Mouse (Mus musculus) midbrain, embryonic 10.5 days (tissue): ENCODE measurements around the gene Odf3. TPM values are rescaled to one million over a fixed set of nuclear protein-coding genes. Genes with fewer than 3 reads are reported as not detected.
"Not testable (repeated sequence)": the region's sequence is repeated elsewhere in the genome, so short reads cannot be mapped to it uniquely, and the experiment has no call there.

Experiments used
- DNase-seq: peaks from one replicate; pipeline ENCODE4 v3.0.0-alpha.2; 2017; ENCODE audit warnings: low spot score
- H3K27ac ChIP-seq: fragments of 300-500 bp; sonication (generic); replicated peaks from 2 replicates; pipeline ENCODE4 v1.5.1; 2016; ENCODE audit warnings: mild to moderate bottlenecking
- H3K27me3 ChIP-seq: fragments of 300-500 bp; sonication (generic); 2 replicates; pipeline ENCODE4 v1.6.1; 2016; ENCODE audit warnings: low read depth, mild to moderate bottlenecking; ENCODE audit not compliant: poor library complexity, severe bottlenecking
- H3K36me3 ChIP-seq: fragments of 300-500 bp; sonication (generic); 2 replicates; pipeline ENCODE4 v1.6.1; 2016; ENCODE audit warnings: mild to moderate bottlenecking, moderate library complexity
- H3K4me1 ChIP-seq: fragments of 300-500 bp; sonication (generic); 2 replicates; pipeline ENCODE4 v1.6.1; 2016
- H3K4me3 ChIP-seq: fragments of 300-500 bp; sonication (generic); 2 replicates; pipeline ENCODE4 v1.5.1; 2016; ENCODE audit warnings: mild to moderate bottlenecking, moderate library complexity
- H3K9me3 ChIP-seq: fragments of 300-500 bp; sonication (generic); replicated peaks from 2 replicates; pipeline ENCODE4 v1.6.1; 2016; ENCODE audit warnings: mild to moderate bottlenecking
- WGBS: fragments of 180-500 bp; shearing (Covaris S2); methylation state at CpG from one replicate; pipeline ENCODE4 v1.1.7; 2016; 5-methylcytosine and 5-hydroxymethylcytosine counted together
- polyA plus RNA-seq: library from polyadenylated mRNA; unstranded; fragments of >200 nt; fragmentation: Nextera tagmentation; extraction: Ambion mirVana; gene quantifications from 2 replicates; pipeline ENCODE4 v1.2.1, GENCODE M21; 2016

Gene Odf3
- polyA plus RNA-seq, 1 experiment from 2014 or later: not detected

DNA sequence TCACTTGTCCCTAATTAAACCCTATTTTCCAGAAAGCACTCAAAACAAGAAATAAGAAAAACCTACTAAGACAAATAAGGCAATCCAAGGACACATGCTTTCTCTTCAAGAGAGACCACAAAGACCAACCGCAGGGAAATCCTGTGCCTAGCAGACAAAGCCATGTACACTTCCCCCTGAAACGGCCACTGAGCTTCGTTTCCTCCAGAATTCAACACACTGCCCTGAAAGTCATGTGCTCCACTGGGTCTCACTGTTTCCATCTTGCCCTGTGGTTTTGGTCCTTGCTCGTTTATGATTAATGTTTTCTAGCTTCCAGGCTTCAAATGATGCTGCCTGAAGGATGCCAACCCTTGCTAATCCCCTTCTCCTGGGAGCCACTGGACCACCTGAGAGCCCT, 26.6 kb downstream of the Odf3 start:
- no peak for DNase-seq
- Histone ChIP-seq H3K27me3 (no peaks in the 10 kb centered on the region), H3K4me1 (no peaks in the 10 kb centered on the region), H3K9me3 (no peaks in the 10 kb centered on the region), H3K36me3 (peaks cover 42% of the 10 kb centered on the region), H3K27ac (no peak overlapping the region), H3K4me3 (no peak overlapping the region)
- 93% methylated on average over 4 of the region's 4 CpGs for WGBS

DNA sequence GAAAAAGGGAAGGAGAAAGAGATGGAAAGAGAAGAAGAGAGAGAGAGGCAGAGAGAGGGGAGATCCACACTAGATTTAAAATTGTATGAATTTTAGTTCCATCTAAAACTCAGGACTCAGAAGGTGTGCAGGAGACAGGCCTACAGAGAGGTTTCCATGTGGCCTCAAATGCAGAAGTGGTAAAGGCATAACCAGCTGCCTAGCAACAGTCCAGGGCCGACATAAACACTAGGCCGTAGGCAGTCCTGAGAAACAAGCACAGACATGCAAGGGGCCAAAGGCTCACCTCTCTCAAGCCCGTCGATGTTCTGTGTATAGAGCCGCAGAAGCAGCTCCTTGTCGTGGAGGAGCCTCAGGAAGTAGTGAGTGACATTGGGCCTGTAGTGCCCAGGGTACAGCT, 29.8 kb downstream of the Odf3 start:
- Histone ChIP-seq H3K36me3 (peaks cover 40% of the 10 kb centered on the region), H3K9me3 (no peaks in the 10 kb centered on the region), H3K27ac (no peak overlapping the region), H3K27me3 (no peaks in the 10 kb centered on the region), H3K4me1 (peaks cover 12% of the 10 kb centered on the region), H3K4me3 (no peak overlapping the region)
- DNase-seq: no peak
- 86% methylated on average over 6 of the region's 6 CpGs for WGBS

DNA sequence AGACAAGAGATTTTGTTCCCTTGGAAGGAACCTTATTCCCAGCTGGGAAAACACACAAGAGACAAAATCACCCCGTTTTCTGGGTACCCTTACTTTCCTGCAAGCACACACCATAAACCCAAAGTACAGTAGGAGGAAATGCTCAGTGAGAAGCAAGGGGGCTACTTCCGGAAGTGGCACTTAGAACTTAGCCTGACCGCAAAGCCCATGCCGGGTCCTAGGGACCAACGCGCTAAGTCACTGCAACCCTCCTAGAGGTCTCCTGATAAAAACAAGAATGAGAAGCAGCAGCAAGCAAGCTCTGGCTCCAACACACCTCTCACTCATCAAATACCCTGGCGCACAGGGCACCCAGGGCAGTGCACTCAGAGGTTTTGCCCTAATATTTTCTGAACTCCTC, 31.8 kb downstream of the Odf3 start:
- Histone ChIP-seq H3K4me1 (peaks cover 23% of the 10 kb centered on the region), H3K27ac (no peak overlapping the region), H3K36me3 (peaks cover 40% of the 10 kb centered on the region), H3K9me3 (no peaks in the 10 kb centered on the region), H3K27me3 (no peaks in the 10 kb centered on the region), H3K4me3 (no peak overlapping the region)
- DNase-seq: no peak
- 90% methylated on average over 7 of the region's 7 CpGs for WGBS

- no peak overlapping the region for H3K27ac ChIP-seq
- H3K4me3 ChIP-seq: no peak overlapping the region
- 92% methylated on average over 3 of the region's 3 CpGs for WGBS
- peaks cover 41% of the 10 kb centered on the region for H3K36me3 ChIP-seq
- H3K9me3 ChIP-seq: no peaks in the 10 kb centered on the region
- H3K4me1 ChIP-seq: peaks cover 23% of the 10 kb centered on the region
- H3K27me3 ChIP-seq: no peaks in the 10 kb centered on the region
- DNase-seq: no peak
Measured at GRCm38 (mm10) chr7:140880419-140880818, 32.8 kb downstream of the Odf3 start.

- DNase-seq: no peak
- Histone ChIP-seq H3K36me3 (peaks cover 42% of the 10 kb centered on the region), H3K4me1 (peaks cover 23% of the 10 kb centered on the region), H3K27me3 (no peaks in the 10 kb centered on the region), H3K9me3 (no peaks in the 10 kb centered on the region), H3K27ac (peak overlapping the region; percentile 87), H3K4me3 (peak overlapping the region; percentile 96)
- WGBS: 36% methylated on average over 8 of the region's 8 CpGs
Measured at GRCm38 (mm10) chr7:140880865-140881515, 33.4 kb downstream of the Odf3 start.

- Histone ChIP-seq H3K27ac (peak within 1 kb of the TSS; percentile 87), H3K27me3 (no peaks in the 10 kb centered on the region), H3K4me1 (peaks cover 23% of the 10 kb centered on the region), H3K4me3 (peak within 1 kb of the TSS; percentile 96), H3K36me3 (peaks cover 42% of the 10 kb centered on the region), H3K9me3 (no peaks in the 10 kb centered on the region)
- peak; percentile 94 for DNase-seq
- WGBS: under 1% methylated on average over 59 of the region's 59 CpGs
Measured at GRCm38 (mm10) chr7:140881696-140882468, 34.3 kb downstream of the Odf3 start, which contains the start of the genes Psmd13 and Sirt3. TSS of gene Psmd13 (plus strand) at chr7:140881968. TSS of gene Sirt3 (minus strand) at chr7:140882309.

DNA sequence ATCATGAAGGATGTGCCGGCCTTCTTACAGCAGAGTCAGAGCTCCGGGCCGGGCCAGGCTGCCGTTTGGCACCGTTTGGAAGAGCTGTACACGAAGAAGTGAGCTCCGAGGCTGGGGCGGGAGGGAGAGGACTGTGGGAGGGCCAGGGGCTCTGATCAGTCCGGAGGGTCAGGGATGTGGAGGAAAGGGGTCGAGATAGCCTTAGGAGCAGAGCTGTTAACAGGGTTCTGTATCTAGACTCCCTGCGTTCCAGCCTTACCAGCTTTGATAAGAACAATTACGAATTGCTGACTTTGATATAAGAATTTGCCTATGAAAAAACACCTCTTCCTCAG, 34.8 kb downstream of the Odf3 start:
- Histone ChIP-seq H3K4me1 (peaks cover 23% of the 10 kb centered on the region), H3K9me3 (no peaks in the 10 kb centered on the region), H3K4me3 (peak overlapping the region; percentile 96), H3K27me3 (no peaks in the 10 kb centered on the region), H3K36me3 (peaks cover 44% of the 10 kb centered on the region), H3K27ac (peak overlapping the region; percentile 87)
- 0% methylated on average over 12 of the region's 12 CpGs for WGBS
- no peak for DNase-seq

DNA sequence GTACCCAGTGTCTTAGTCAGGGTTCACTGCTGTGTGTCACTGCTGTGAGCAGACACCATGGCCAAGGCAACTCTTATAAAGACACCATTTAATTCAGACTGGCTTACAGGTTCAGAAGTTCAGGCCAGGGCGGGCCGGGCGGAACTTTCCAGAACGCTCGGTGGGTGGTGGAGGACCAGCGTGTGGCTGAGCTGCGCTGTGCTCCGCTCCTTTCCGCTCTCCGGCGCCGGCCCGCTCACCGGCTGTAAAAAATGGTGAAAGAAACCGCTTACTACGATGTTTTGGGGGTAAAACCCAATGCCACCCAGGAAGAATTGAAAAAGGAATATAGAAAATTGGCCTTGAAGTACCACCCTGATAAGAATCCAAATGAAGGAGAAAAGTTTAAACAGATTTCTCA, 43.0 kb downstream of the Odf3 start:
- H3K36me3 ChIP-seq: peaks cover 87% of the 10 kb centered on the region
- H3K4me1 ChIP-seq, DNase-seq, H3K27ac ChIP-seq, H3K27me3 ChIP-seq, H3K4me3 ChIP-seq, H3K9me3 ChIP-seq: not testable (repeated sequence)
- WGBS: 96% methylated on average over 16 of the region's 16 CpGs

DNA sequence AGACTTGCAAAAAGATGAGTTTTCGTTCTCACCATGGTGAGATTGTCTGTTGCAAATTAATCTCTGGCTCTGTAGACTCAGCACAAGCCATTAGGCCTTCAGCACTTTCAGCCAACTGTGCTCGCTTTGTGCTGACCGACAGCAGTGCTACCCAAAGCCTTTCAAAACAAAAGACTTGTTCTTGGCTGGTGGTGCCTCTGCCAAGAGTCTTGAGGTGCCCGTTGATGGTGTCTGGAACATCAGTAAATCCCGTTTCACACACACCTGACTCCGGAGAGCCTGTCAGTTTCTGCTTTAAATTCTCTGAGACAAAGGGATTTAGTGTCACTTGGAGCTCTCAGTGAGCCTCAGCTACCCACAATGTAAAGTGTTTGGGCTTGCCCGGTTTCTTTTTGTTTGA, 46.4 kb downstream of the Odf3 start:
- Histone ChIP-seq H3K36me3 (peaks cover 87% of the 10 kb centered on the region), H3K4me1 (no peaks in the 10 kb centered on the region), H3K27me3 (no peaks in the 10 kb centered on the region), H3K9me3 (no peaks in the 10 kb centered on the region), H3K27ac (no peak overlapping the region), H3K4me3 (no peak overlapping the region)
- 86% methylated on average over 7 of the region's 7 CpGs for WGBS
- no peak for DNase-seq

GRCm38 (mm10) chr7:140894611-140895010, 47.0 kb downstream of the Odf3 start:
- peaks cover 87% of the 10 kb centered on the region for H3K36me3 ChIP-seq
- 95% methylated on average over 3 of the region's 3 CpGs for WGBS
- H3K27me3 ChIP-seq: no peaks in the 10 kb centered on the region
- no peak for DNase-seq
- no peak overlapping the region for H3K27ac ChIP-seq
- H3K4me3 ChIP-seq: no peak overlapping the region
- H3K4me1 ChIP-seq: no peaks in the 10 kb centered on the region
- H3K9me3 ChIP-seq: no peaks in the 10 kb centered on the region

DNA sequence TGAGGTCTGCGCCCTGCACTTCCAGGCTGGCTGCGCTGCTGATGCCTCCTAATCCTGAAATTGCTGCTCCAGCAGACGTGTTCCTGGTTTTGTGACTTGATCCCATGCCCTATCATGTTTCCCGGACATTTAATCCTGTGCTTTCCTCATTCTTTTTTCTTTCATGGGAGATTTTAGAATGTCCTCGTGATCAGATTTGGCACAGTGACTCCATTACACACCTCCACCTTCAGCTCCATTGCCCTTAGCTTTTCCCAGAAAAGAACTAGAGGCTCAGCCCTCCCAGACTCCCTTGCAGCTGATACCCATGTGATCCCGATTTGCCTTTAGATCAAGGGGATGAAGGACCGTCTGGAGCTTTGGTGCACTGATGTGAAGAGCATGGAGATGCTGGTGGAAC, 50.3 kb downstream of the Odf3 start:
- peaks cover 66% of the 10 kb centered on the region for H3K36me3 ChIP-seq
- H3K27me3 ChIP-seq: no peaks in the 10 kb centered on the region
- DNase-seq: no peak
- H3K4me1 ChIP-seq: no peaks in the 10 kb centered on the region; the same call in 1 of the 2 replicates
- H3K4me3 ChIP-seq: no peak overlapping the region
- 89% methylated on average over 7 of the region's 7 CpGs for WGBS
- no peaks in the 10 kb centered on the region for H3K9me3 ChIP-seq
- no peak overlapping the region for H3K27ac ChIP-seq

DNA sequence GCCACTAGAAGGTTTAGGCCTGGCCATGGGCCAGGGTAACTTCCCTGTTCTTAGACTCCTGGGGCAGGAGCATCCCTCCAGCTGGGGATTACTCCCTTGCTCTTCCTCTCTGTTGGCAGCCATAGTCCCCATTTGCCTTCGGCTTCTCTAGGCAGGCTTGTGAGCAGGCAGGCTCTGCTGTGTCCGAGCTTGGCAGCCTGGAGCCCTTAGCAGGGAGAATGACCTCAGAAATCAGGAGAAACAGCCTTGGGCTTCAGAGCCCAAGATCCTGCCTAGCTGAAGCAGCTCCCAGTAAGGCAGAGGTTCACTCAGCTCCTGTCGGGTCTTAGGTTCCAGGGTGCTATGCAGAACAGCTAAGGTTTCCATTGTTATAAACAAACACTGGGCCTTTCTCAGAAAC, 51.5 kb downstream of the Odf3 start:
- Histone ChIP-seq H3K27me3 (no peaks in the 10 kb centered on the region), H3K9me3 (no peaks in the 10 kb centered on the region), H3K27ac (no peak overlapping the region), H3K36me3 (peaks cover 53% of the 10 kb centered on the region), H3K4me1 (no peaks in the 10 kb centered on the region; the same call in 1 of the 2 replicates), H3K4me3 (no peak overlapping the region)
- 81% methylated on average over 3 of the region's 3 CpGs for WGBS
- no peak for DNase-seq

GRCm38 (mm10) chr7:140900220-140900619, 52.6 kb downstream of the Odf3 start, which contains the start of gene Cox8b:
TSS of gene Cox8b (minus strand) at chr7:140900446.
- 85% methylated on average over 10 of the region's 10 CpGs for WGBS
- H3K4me3 ChIP-seq: no peak within 1 kb of the TSS
- H3K4me1 ChIP-seq: no peaks in the 10 kb centered on the region; the same call in 1 of the 2 replicates
- no peaks in the 10 kb centered on the region for H3K9me3 ChIP-seq
- H3K36me3 ChIP-seq: peaks cover 44% of the 10 kb centered on the region
- no peaks in the 10 kb centered on the region for H3K27me3 ChIP-seq
- H3K27ac ChIP-seq: no peak within 1 kb of the TSS
- DNase-seq: no peak
